In genomic region chr15:31601279-31601645, GRCm38 (mm10) we compare ENCODE assay signal across 8 mouse cellular contexts. TPM values are rescaled to one million over a fixed set of nuclear protein-coding genes. Genes with fewer than 3 reads are reported as not detected.
DNase-seq lines count a peak whose midpoint lies in the region; ATAC-seq lines count a peak whose summit lies in the region.

No protein-coding gene starts in this region.

- 0% methylated on average over 32 of the region's 33 CpGs for WGBS in lung, embryonic 16.5 days
- 0% methylated on average over 33 of the region's 33 CpGs for WGBS in limb, embryonic 15.5 days
- WGBS in stomach, embryonic 14.5 days: under 1% methylated on average over 33 of the region's 33 CpGs

- H3K4me1 ChIP-seq in lung, embryonic 16.5 days (replicated peaks; ENCODE audit: control insufficient read depth, insufficient read depth, low read length): peaks cover 19% of the 10 kb centered on the region
- H3K4me1 ChIP-seq in limb, embryonic 15.5 days: peaks cover 22% of the 10 kb centered on the region
- peaks cover 21% of the 10 kb centered on the region for H3K4me1 ChIP-seq in stomach, embryonic 14.5 days (ENCODE audit: control insufficient read depth, insufficient read depth, low read length)

- H3K4me3 ChIP-seq in lung, embryonic 16.5 days (ENCODE audit: low read length): peak overlapping the region; percentile 97
- H3K4me3 ChIP-seq in limb, embryonic 15.5 days: peak overlapping the region; percentile 74
- peak overlapping the region; percentile 97 for H3K4me3 ChIP-seq in stomach, embryonic 14.5 days (ENCODE audit: low read depth, low read length)

- peak overlapping the region; percentile 94 for H3K9ac ChIP-seq in lung, embryonic 16.5 days (ENCODE audit: low read length)
- H3K9ac ChIP-seq in limb, embryonic 15.5 days: peak overlapping the region; percentile 83
- peak overlapping the region; percentile 93 for H3K9ac ChIP-seq in stomach, embryonic 14.5 days (replicated peaks; ENCODE audit: low read depth, low read length)

- H3K27ac ChIP-seq in lung, embryonic 16.5 days (ENCODE audit: low read length): peak overlapping the region; percentile 67
- H3K27ac ChIP-seq in limb, embryonic 15.5 days: peak overlapping the region; percentile 97
- peak overlapping the region; percentile 64; the same call in 1 of the 2 replicates for H3K27ac ChIP-seq in stomach, embryonic 14.5 days (ENCODE audit: low read length)

- peak overlapping the region; percentile 98 for H3K4me2 ChIP-seq in lung, embryonic 16.5 days (ENCODE audit: low read depth, low read length)
- H3K4me2 ChIP-seq in limb, embryonic 15.5 days: peak overlapping the region; percentile 84
- peak overlapping the region; percentile 98 for H3K4me2 ChIP-seq in stomach, embryonic 14.5 days (replicated peaks; ENCODE audit: low read depth, low read length)

- ATAC-seq in lung, embryonic 16.5 days (ENCODE audit: low read depth): peak; percentile 74
- peak; percentile 78 for ATAC-seq in erythroblast, adult 5-6 weeks (replicated peaks; ENCODE audit: low FRiP score, poor library complexity, severe bottlenecking)
- ATAC-seq in limb, embryonic 15.5 days (ENCODE audit: insufficient number of reproducible peaks, low FRiP score, low TSS enrichment, low read depth): peak; percentile 67
- ATAC-seq in stomach, embryonic 14.5 days (ENCODE audit: insufficient number of reproducible peaks, insufficient read depth, low FRiP score, low read depth): peak; percentile 75

- H3K36me3 ChIP-seq in lung, embryonic 16.5 days (ENCODE audit: control insufficient read depth, insufficient read depth, low read length): peaks cover 6% of the 10 kb centered on the region; the same call in 1 of the 2 replicates
- peaks cover 12% of the 10 kb centered on the region; the same call in 1 of the 2 replicates for H3K36me3 ChIP-seq in limb, embryonic 15.5 days
- peaks cover 12% of the 10 kb centered on the region; the same call in 1 of the 2 replicates for H3K36me3 ChIP-seq in stomach, embryonic 14.5 days (ENCODE audit: control insufficient read depth, insufficient read depth, low read length)

- no peaks in the 10 kb centered on the region for H3K9me3 ChIP-seq in lung, embryonic 16.5 days (ENCODE audit: control insufficient read depth, low read length)
- no peaks in the 10 kb centered on the region for H3K9me3 ChIP-seq in limb, embryonic 15.5 days
- H3K9me3 ChIP-seq in stomach, embryonic 14.5 days (ENCODE audit: control insufficient read depth, low read depth, low read length): no peaks in the 10 kb centered on the region

- no peaks in the 10 kb centered on the region for H3K27me3 ChIP-seq in lung, embryonic 16.5 days (ENCODE audit: control insufficient read depth, insufficient read depth, low read depth, low read length)
- H3K27me3 ChIP-seq in limb, embryonic 15.5 days: no peaks in the 10 kb centered on the region
- no peaks in the 10 kb centered on the region for H3K27me3 ChIP-seq in stomach, embryonic 14.5 days (ENCODE audit: control insufficient read depth, insufficient read depth, low read length)

- DNase-seq in lung, postnatal 10 days: no peak
- DNase-seq in kidney, postnatal 36 days: no peak
- DNase-seq in Muller cell, postnatal 12 days (ENCODE audit: inconsistent ontology term): no peak
- DNase-seq in frontal cortex, postnatal 25 days (ENCODE audit: low spot score in 2 of 2): no peak

RNA-seq across cellular contexts. Expression of gene Cct5, which starts 0.3 kb away (rescaled TPM):
- 452 and 461 TPM in 2 replicates for polyA plus RNA-seq in lung, embryonic 16.5 days (2015; fragmentation: Nextera tagmentation; extraction: Ambion mirVana)
- total RNA-seq in erythroblast, adult 5-6 weeks (2015; ENCODE audit: low replicate concordance): 78.2 and 109 TPM in 2 replicates
- total RNA-seq in erythroblast, adult 5-6 weeks (2017; ENCODE audit: low replicate concordance): 91.2 and 109 TPM in 2 replicates
- polyA plus RNA-seq in limb, embryonic 15.5 days (2015; fragmentation: Nextera tagmentation; extraction: Ambion mirVana): 450 and 453 TPM in 2 replicates
- 533 and 552 TPM in 2 replicates for polyA plus RNA-seq in stomach, embryonic 14.5 days (2014; fragmentation: Nextera tagmentation; extraction: Ambion mirVana)

RNA-seq across cellular contexts. Expression of gene Fam173b, which starts 0.4 kb away (rescaled TPM):
- 14.1 TPM in 2 replicates for polyA plus RNA-seq in lung, embryonic 16.5 days (2015; fragmentation: Nextera tagmentation; extraction: Ambion mirVana)
- total RNA-seq in erythroblast, adult 5-6 weeks (2015; ENCODE audit: low replicate concordance): 5.4 and 6.5 TPM in 2 replicates
- 2.1 and 2.4 TPM in 2 replicates for total RNA-seq in erythroblast, adult 5-6 weeks (2017; ENCODE audit: low replicate concordance)
- polyA plus RNA-seq in limb, embryonic 15.5 days (2015; fragmentation: Nextera tagmentation; extraction: Ambion mirVana): 12.5 and 14.3 TPM in 2 replicates
- 12.1 and 14.8 TPM in 2 replicates for polyA plus RNA-seq in stomach, embryonic 14.5 days (2014; fragmentation: Nextera tagmentation; extraction: Ambion mirVana)

RNA-seq across cellular contexts. Expression of gene Cmbl, which starts 36.1 kb away (rescaled TPM):
- polyA plus RNA-seq in lung, embryonic 16.5 days (2015; fragmentation: Nextera tagmentation; extraction: Ambion mirVana): 6.8 and 8.1 TPM in 2 replicates
- 2.3 TPM in 1 of 2 replicates, not detected in the other for total RNA-seq in erythroblast, adult 5-6 weeks (2015; ENCODE audit: low replicate concordance)
- total RNA-seq in erythroblast, adult 5-6 weeks (2017; ENCODE audit: low replicate concordance): 3.5 and 6.5 TPM in 2 replicates
- 2.7 and 6.0 TPM in 2 replicates for polyA plus RNA-seq in limb, embryonic 15.5 days (2015; fragmentation: Nextera tagmentation; extraction: Ambion mirVana)
- 7.2 and 8.6 TPM in 2 replicates for polyA plus RNA-seq in stomach, embryonic 14.5 days (2014; fragmentation: Nextera tagmentation; extraction: Ambion mirVana)
